Mouse (Mus musculus): ENCODE results near the gene Hddc3. TPM values are rescaled to one million over a fixed set of nuclear protein-coding genes. Genes with fewer than 3 reads are reported as not detected.

The Hddc3 gene
- polyA plus RNA-seq, 1 experiment, result 57.7 TPM

DNA sequence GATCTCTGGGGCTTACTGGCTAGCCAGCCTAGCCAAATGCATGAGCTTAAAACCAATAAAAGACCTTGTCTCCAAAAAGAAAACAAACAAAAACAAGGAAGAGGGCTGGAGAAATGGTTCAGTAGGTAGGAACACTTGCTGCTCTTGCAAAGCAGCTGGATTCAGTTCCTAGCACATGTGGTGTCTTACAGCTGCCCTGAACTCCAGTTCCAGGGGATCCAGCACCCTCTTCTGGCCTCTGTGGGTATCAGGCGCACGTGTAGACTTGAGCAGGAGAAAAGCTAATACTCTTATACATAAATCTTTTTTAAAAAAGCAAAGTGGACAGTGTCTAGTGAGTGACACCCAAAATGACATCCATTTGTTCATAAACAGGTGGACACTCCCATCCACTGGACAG lies 41.4 kb upstream of the Hddc3 start:
- Histone ChIP-seq H3K27me3 (ENCODE audit: control insufficient read depth, insufficient read depth, low read length) (no peaks in the 10 kb centered on the region), H3K27ac (ENCODE audit: insufficient read depth, low read length) (no peak overlapping the region), H3K4me1 (ENCODE audit: control insufficient read depth, insufficient read depth, low read length) (no peaks in the 10 kb centered on the region), H3K4me3 (replicated peaks; ENCODE audit: insufficient read depth, low read depth, low read length) (no peak overlapping the region)
- DNase-seq, result no peak
- 80% methylated on average over 2 of the region's 2 CpGs for WGBS
- TF ChIP-seq POLR2A (IDR thresholded peaks at IDR 0.05; ENCODE audit: borderline replicate concordance, insufficient read depth, low read length) (no peak), CTCF (IDR thresholded peaks at IDR 0.05; ENCODE audit: borderline replicate concordance, insufficient read depth, low read depth, low read length) (no peak)

DNA sequence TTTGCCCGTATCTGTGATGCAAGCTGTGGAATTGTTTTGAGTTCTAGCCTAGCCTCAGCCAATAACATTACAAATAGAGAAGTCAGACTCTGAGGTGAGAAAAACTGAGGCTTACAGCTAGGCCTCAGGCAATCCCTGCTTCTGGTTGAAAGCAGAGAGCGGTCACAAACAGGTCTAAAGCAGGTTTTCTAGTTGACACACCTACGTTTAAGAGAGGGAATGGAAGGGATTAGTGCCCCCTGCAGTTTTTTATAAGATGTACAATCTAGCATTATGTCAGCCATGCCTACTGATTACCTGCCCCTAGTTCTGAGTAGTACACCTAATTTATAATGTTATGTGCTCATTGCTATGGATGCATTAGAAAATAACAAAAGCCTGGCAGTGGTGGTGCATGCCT lies 35.1 kb upstream of the Hddc3 start:
- H3K27ac ChIP-seq (ENCODE audit: insufficient read depth, low read length), result no peak overlapping the region
- no peak for DNase-seq
- no peak overlapping the region for H3K4me3 ChIP-seq (replicated peaks; ENCODE audit: insufficient read depth, low read depth, low read length)
- TF ChIP-seq CTCF (IDR thresholded peaks at IDR 0.05; ENCODE audit: borderline replicate concordance, insufficient read depth, low read depth, low read length), result no peak
- TF ChIP-seq POLR2A (IDR thresholded peaks at IDR 0.05; ENCODE audit: borderline replicate concordance, insufficient read depth, low read length), result no peak
- no peaks in the 10 kb centered on the region for H3K27me3 ChIP-seq (ENCODE audit: control insufficient read depth, insufficient read depth, low read length)
- no peaks in the 10 kb centered on the region for H3K4me1 ChIP-seq (ENCODE audit: control insufficient read depth, insufficient read depth, low read length)
- WGBS, result 81% methylated on average over 3 of the region's 3 CpGs

DNA sequence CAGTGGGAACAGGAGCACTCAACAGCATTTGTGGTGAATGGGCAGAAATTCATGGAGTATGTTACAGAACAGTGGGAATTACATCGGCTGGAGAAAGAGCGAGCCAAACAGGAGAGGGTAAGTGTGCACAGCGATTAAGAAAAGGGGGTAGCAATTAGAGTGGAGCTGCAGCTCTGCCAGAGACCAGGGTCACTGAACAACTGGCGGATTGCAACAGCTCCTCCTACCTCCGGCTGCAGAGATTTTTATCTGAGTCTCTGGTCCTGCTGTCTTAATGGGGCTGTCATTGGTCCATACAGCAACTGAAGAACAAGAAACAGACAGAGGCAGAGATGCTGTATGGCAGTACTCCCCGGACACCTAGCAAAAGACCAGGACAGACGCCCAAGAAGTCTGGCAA lies 32.1 kb upstream of the Hddc3 start:
- Histone ChIP-seq H3K4me1 (ENCODE audit: control insufficient read depth, insufficient read depth, low read length) (no peaks in the 10 kb centered on the region), H3K4me3 (replicated peaks; ENCODE audit: insufficient read depth, low read depth, low read length) (no peak overlapping the region), H3K27ac (ENCODE audit: insufficient read depth, low read length) (no peak overlapping the region), H3K27me3 (ENCODE audit: control insufficient read depth, insufficient read depth, low read length) (no peaks in the 10 kb centered on the region)
- no peak for DNase-seq
- WGBS, result 72% methylated on average over 7 of the region's 7 CpGs
- TF ChIP-seq CTCF (IDR thresholded peaks at IDR 0.05; ENCODE audit: borderline replicate concordance, insufficient read depth, low read depth, low read length) (no peak), POLR2A (IDR thresholded peaks at IDR 0.05; ENCODE audit: borderline replicate concordance, insufficient read depth, low read length) (no peak)

DNA sequence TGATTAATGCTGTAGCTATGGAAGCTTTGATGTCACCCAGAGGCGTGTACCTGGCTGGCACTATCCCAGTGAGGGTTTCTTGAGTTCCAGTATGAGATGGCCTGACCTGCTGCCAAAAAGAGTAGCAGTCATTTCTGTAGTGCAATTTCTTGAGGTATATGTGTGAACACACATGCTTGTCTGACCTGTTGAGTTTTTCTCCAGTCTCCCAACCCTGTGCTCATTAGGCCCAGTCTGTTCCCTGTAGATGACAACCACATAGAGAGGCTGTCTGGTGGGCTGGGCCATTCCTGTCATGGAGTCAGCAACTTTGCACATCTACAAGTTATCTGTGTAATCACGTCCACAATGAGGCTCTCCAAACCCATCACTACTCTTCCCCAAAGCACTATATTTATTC lies 27.2 kb upstream of the Hddc3 start:
- no peak for TF ChIP-seq POLR2A (IDR thresholded peaks at IDR 0.05; ENCODE audit: borderline replicate concordance, insufficient read depth, low read length)
- TF ChIP-seq CTCF (IDR thresholded peaks at IDR 0.05; ENCODE audit: borderline replicate concordance, insufficient read depth, low read depth, low read length), result no peak
- H3K4me1 ChIP-seq (ENCODE audit: control insufficient read depth, insufficient read depth, low read length), result no peaks in the 10 kb centered on the region
- 76% methylated on average over 2 of the region's 2 CpGs for WGBS

DNA sequence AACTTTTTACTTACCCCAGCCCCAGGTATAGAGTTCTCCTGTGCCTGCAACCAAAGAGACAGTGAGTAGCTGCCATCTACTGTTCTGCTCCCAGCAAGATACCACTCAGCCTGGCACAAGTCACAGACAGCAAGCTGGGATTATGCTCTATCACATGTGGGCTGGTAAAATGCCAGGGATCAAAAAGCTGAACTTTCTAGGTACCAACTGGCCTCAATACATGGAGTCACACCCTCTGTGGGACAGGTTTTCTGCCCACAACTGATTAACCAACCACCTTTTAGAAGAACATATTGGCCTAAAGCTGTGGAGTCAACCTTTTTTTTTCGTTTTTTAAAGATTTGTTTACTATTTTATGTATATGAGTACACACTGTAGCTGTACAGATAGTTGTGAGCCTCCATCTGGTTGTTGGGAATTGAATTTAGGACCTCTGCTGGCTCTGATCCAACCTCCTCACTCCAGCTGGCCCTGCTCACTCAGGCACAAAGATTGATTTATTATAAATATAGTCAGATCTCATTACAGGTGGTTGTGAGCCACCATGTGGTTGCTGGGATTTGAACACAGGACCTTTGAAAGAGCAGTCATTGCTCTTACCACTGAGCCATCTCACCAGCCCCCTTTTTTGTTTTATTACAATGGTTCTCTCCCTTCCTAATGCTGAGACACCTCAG lies 25.3 kb upstream of the Hddc3 start:
- no peak for DNase-seq
- Histone ChIP-seq H3K4me3 (replicated peaks; ENCODE audit: insufficient read depth, low read depth, low read length) (no peak overlapping the region), H3K4me1 (ENCODE audit: control insufficient read depth, insufficient read depth, low read length) (peaks cover 2% of the 10 kb centered on the region; the same call in 1 of the 2 replicates), H3K27ac (ENCODE audit: insufficient read depth, low read length) (no peak overlapping the region), H3K27me3 (ENCODE audit: control insufficient read depth, insufficient read depth, low read length) (no peaks in the 10 kb centered on the region)
- no peak for TF ChIP-seq POLR2A (IDR thresholded peaks at IDR 0.05; ENCODE audit: borderline replicate concordance, insufficient read depth, low read length)
- TF ChIP-seq CTCF (IDR thresholded peaks at IDR 0.05; ENCODE audit: borderline replicate concordance, insufficient read depth, low read depth, low read length), result no peak
- WGBS, result 58% methylated on average over 1 of the region's 1 CpGs

More for the DNA sequence above, 27.2 kb upstream of the Hddc3 start:
- Histone ChIP-seq H3K27me3 (ENCODE audit: control insufficient read depth, insufficient read depth, low read length) (no peaks in the 10 kb centered on the region), H3K4me3 (replicated peaks; ENCODE audit: insufficient read depth, low read depth, low read length) (no peak overlapping the region), H3K27ac (ENCODE audit: insufficient read depth, low read length) (no peak overlapping the region)
- DNase-seq, result no peak

DNA sequence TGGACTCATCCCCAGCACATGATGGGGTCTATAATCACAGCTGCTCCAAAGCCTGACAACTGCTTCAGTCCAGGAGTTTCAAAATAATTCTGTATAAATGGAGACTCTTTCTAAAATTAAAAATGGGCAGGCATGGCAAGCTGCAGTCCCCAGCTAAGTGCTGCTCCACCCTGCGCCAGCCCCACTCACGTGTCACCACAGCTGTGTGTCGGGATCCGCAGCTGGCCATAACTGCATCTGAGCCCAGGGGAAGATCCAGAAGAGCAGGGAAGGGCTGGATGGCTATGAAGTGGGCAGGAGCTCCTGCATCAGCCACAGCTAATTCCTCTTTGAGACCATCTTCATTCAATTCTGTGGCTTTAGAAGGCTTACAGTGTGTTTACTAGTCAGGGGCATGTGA lies 24.2 kb upstream of the Hddc3 start:
- DNase-seq, result no peak
- no peak overlapping the region for H3K27ac ChIP-seq (ENCODE audit: insufficient read depth, low read length)
- TF ChIP-seq CTCF (IDR thresholded peaks at IDR 0.05; ENCODE audit: borderline replicate concordance, insufficient read depth, low read depth, low read length) (no peak), POLR2A (IDR thresholded peaks at IDR 0.05; ENCODE audit: borderline replicate concordance, insufficient read depth, low read length) (no peak)
- 88% methylated on average over 4 of the region's 4 CpGs for WGBS
- peaks cover 2% of the 10 kb centered on the region; the same call in 1 of the 2 replicates for H3K4me1 ChIP-seq (ENCODE audit: control insufficient read depth, insufficient read depth, low read length)
- no peak overlapping the region for H3K4me3 ChIP-seq (replicated peaks; ENCODE audit: insufficient read depth, low read depth, low read length)
- H3K27me3 ChIP-seq (ENCODE audit: control insufficient read depth, insufficient read depth, low read length), result no peaks in the 10 kb centered on the region

DNA sequence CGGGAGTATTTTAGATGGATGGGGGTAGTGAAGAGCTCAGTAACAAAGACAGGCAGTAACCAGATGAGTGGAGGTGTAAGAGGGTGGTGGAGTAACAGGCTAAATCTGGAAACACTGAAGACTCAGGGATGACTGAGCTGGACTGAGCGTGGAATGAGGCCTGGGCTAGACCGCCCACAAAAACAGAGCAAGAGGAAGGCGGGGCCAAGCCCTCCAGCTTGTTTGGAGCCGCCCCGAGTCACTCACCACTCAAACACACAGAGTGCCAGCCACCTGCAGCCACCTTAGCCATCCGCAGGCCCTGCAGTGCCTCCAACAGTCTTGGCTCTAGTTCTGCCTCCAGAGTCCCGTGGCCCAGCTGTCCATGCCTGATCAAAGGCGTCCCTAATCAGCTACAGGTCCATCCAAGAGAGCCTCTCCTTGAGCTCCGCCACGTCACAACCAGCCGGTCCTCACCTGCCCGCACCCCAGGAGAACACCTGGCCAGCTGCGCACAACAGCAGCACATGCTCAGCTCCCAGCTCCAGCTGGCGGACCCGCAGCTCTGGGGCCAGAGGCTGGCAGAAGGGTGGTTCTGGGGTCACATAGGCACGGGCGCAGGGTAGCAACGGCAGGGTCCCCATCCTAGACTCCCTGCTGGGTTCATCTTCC lies 22.9 kb upstream of the Hddc3 start:
- WGBS, result 70% methylated on average over 19 of the region's 19 CpGs
- Histone ChIP-seq H3K4me1 (ENCODE audit: control insufficient read depth, insufficient read depth, low read length) (peaks cover 2% of the 10 kb centered on the region; the same call in 1 of the 2 replicates), H3K27me3 (ENCODE audit: control insufficient read depth, insufficient read depth, low read length) (no peaks in the 10 kb centered on the region), H3K27ac (ENCODE audit: insufficient read depth, low read length) (no peak overlapping the region), H3K4me3 (replicated peaks; ENCODE audit: insufficient read depth, low read depth, low read length) (no peak overlapping the region)
- no peak for DNase-seq
- no peak for TF ChIP-seq CTCF (IDR thresholded peaks at IDR 0.05; ENCODE audit: borderline replicate concordance, insufficient read depth, low read depth, low read length)
- no peak for TF ChIP-seq POLR2A (IDR thresholded peaks at IDR 0.05; ENCODE audit: borderline replicate concordance, insufficient read depth, low read length)

DNA sequence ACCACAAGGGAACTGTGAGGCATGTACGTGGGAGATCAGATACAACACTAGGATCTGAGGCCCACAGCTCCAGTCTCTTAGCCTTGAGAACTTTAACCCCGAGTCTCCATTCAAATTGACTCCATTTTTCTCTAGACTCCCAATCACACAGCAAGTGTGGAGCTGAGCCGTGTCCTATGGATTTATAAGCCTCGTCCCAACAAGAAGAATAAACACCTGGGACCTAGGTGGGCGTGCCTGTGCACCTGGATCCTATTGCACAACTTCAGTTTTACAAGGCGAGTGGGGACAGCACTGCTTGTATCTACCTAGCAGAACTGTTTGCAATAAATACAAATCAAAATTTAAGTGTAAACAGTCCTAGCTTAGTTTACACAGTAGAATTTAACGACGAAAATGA lies 19.6 kb upstream of the Hddc3 start:
- Histone ChIP-seq H3K27me3 (ENCODE audit: control insufficient read depth, insufficient read depth, low read length) (no peaks in the 10 kb centered on the region), H3K4me3 (replicated peaks; ENCODE audit: insufficient read depth, low read depth, low read length) (peak overlapping the region; percentile 77), H3K4me1 (ENCODE audit: control insufficient read depth, insufficient read depth, low read length) (peaks cover 2% of the 10 kb centered on the region; the same call in 1 of the 2 replicates), H3K27ac (ENCODE audit: insufficient read depth, low read length) (peak overlapping the region; percentile 39; the same call in 1 of the 2 replicates)
- DNase-seq, result no peak
- TF ChIP-seq POLR2A (IDR thresholded peaks at IDR 0.05; ENCODE audit: borderline replicate concordance, insufficient read depth, low read length), result no peak
- no peak for TF ChIP-seq CTCF (IDR thresholded peaks at IDR 0.05; ENCODE audit: borderline replicate concordance, insufficient read depth, low read depth, low read length)
- 13% methylated on average over 8 of the region's 8 CpGs for whole genome bisulfite sequencing
